Comparison of ENCODE assay signal across 20 mouse cellular contexts in the genomic region with DNA sequence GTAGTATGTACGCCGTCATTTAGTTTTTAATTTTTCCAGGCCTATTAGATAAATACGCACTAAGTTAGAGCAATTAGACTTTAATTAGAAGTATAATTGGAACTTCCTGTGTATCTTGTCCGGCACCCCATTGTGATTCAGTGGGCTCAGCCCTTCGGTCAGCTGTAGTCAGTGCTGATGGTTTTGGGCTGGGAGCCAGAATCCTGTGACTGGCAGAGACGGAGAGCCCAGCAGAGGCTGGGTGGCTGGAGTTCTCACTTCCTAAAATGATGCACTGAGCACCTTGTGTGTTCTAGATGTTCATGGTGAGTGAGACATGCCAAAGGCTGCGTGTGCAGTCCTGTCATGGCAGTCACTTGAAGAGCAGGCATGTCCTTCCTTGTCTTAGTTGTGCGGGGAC. TPM values are rescaled to one million over a fixed set of nuclear protein-coding genes. Genes with fewer than 3 reads are reported as not detected.
DNase-seq lines count a peak whose midpoint lies in the region; ATAC-seq and TF ChIP-seq lines count a peak whose summit lies in the region.
"Had no signal": no experiment of that assay in that cellular context is flagged by ENCODE, and none has a peak within 500 bp of the region (broad histone marks: within the 10 kb centered on the region; RNA-seq: fewer than 3 reads in every experiment).

No protein-coding gene starts in this region.

- no peaks in the 10 kb centered on the region for H3K4me1 ChIP-seq in hindbrain, postnatal 0 days (ENCODE audit: insufficient read depth, low read length)
- H3K4me1 ChIP-seq in hindbrain, embryonic 11.5 days (replicated peaks; ENCODE audit: control insufficient read depth, insufficient read depth, low read length), result no peaks in the 10 kb centered on the region
- H3K4me1 ChIP-seq: hindbrain, embryonic 13.5 days; liver, embryonic 13.5 days had no signal

- DNase-seq in adrenal gland, postnatal 14 days, result peak; percentile 5
- DNase-seq in adrenal gland, adult (ENCODE audit: inconsistent age in 2 of 2, low spot score in 1 of 2), result no peak
- peak; percentile 23 for DNase-seq in hindbrain, postnatal 0 days (ENCODE audit: low spot score)
- DNase-seq in hindbrain, embryonic 11.5 days (ENCODE audit: low spot score), result no peak
- DNase-seq in right cerebral cortex, postnatal 4 days, result peak; percentile 5
- no peak for DNase-seq in right cerebral cortex, postnatal 14 days
- no peak for DNase-seq in B cell, adult 2 months
- DNase-seq: adrenal gland, adult 8-10 months; cerebellum, adult 2 months; heart, adult 18-20 months; kidney, postnatal 25 days; liver, embryonic 13.5 days; lung, postnatal 10 days; right cerebral cortex, postnatal 25 days; thymus, adult 18-20 months had no signal

- no peaks in the 10 kb centered on the region for H3K9me3 ChIP-seq in hindbrain, postnatal 0 days (ENCODE audit: low read length)
- H3K9me3 ChIP-seq in hindbrain, embryonic 11.5 days (ENCODE audit: control insufficient read depth, low read length), result no peaks in the 10 kb centered on the region
- H3K9me3 ChIP-seq: hindbrain, embryonic 13.5 days; liver, embryonic 13.5 days had no signal

- no peaks in the 10 kb centered on the region for H3K27me3 ChIP-seq in hindbrain, postnatal 0 days (ENCODE audit: insufficient read depth, low read length)
- no peaks in the 10 kb centered on the region for H3K27me3 ChIP-seq in hindbrain, embryonic 11.5 days (ENCODE audit: control insufficient read depth, insufficient read depth, low read length)
- H3K27me3 ChIP-seq: hindbrain, embryonic 13.5 days; liver, embryonic 13.5 days had no signal

- H3K27ac ChIP-seq in hindbrain, postnatal 0 days, result no peak overlapping the region
- H3K27ac ChIP-seq in hindbrain, embryonic 11.5 days (ENCODE audit: low read depth, low read length), result no peak overlapping the region
- H3K27ac ChIP-seq: hindbrain, embryonic 13.5 days; liver, embryonic 13.5 days had no signal

- H3K4me2 ChIP-seq in hindbrain, postnatal 0 days (ENCODE audit: low read depth, low read length), result no peak overlapping the region
- no peak overlapping the region for H3K4me2 ChIP-seq in hindbrain, embryonic 11.5 days (replicated peaks; ENCODE audit: low read depth, low read length)
- H3K4me2 ChIP-seq: hindbrain, embryonic 13.5 days; liver, embryonic 13.5 days had no signal

- H3K9ac ChIP-seq in hindbrain, postnatal 0 days (replicated peaks; ENCODE audit: low read length), result no peak overlapping the region
- no peak overlapping the region for H3K9ac ChIP-seq in hindbrain, embryonic 11.5 days (ENCODE audit: low read depth, low read length)
- H3K9ac ChIP-seq: hindbrain, embryonic 13.5 days; liver, embryonic 13.5 days had no signal

- ATAC-seq in hindbrain, postnatal 0 days, result no peak
- ATAC-seq in hindbrain, embryonic 11.5 days (ENCODE audit: low FRiP score), result no peak
- 0 out of 2 replicates have a peak, but pooled peaks have one; percentile 32 for ATAC-seq in megakaryocyte, adult 5-6 weeks (ENCODE audit: poor library complexity, severe bottlenecking)

- no peak overlapping the region for H3K4me3 ChIP-seq in hindbrain, postnatal 0 days (ENCODE audit: low read length)
- H3K4me3 ChIP-seq in hindbrain, embryonic 11.5 days (ENCODE audit: low read depth, low read length), result no peak overlapping the region
- H3K4me3 ChIP-seq: erythroblast, embryonic 14.5 days; hindbrain, embryonic 13.5 days; liver, embryonic 13.5 days had no signal

- TF ChIP-seq CTCF in hindbrain, postnatal 0 days (IDR thresholded peaks at IDR 0.05; ENCODE audit: low read depth), result no peak

- 64% methylated on average over 8 of the region's 8 CpGs for WGBS in hindbrain, postnatal 0 days
- WGBS in hindbrain, embryonic 11.5 days, result 95% methylated on average over 8 of the region's 8 CpGs

- no peaks in the 10 kb centered on the region for H3K36me3 ChIP-seq in hindbrain, postnatal 0 days (ENCODE audit: insufficient read depth, low read length)
- no peaks in the 10 kb centered on the region for H3K36me3 ChIP-seq in hindbrain, embryonic 11.5 days (ENCODE audit: control insufficient read depth, insufficient read depth, low read length)
- H3K36me3 ChIP-seq: hindbrain, embryonic 13.5 days; liver, embryonic 13.5 days had no signal

RNA-seq across cellular contexts. Expression of a gene that starts 28.4 kb away (rescaled TPM):
- not detected in 2 replicates for total RNA-seq in adrenal gland, postnatal 14 days (2021)
- total RNA-seq in hindbrain, postnatal 0 days (2014; rRNA removed), result 1.6 TPM in 1 of 2 replicates, not detected in the other
- polyA plus RNA-seq in hindbrain, postnatal 0 days (2015; fragmentation: Nextera tagmentation; extraction: Ambion mirVana), result 0.77 and 0.94 TPM in 2 replicates
- polyA plus RNA-seq in hindbrain, embryonic 11.5 days (2014; fragmentation: Nextera tagmentation; extraction: Ambion mirVana), result 0.20 TPM in 1 of 2 replicates, not detected in the other
- total RNA-seq in megakaryocyte, adult 5-6 weeks (2015), result 0.39 and 0.60 TPM in 2 replicates
- total RNA-seq in megakaryocyte, adult 5-6 weeks (2017), result not detected in 2 replicates
- total RNA-seq: adrenal gland, adult 8-10 months; heart, adult 18-20 months; left cerebral cortex, postnatal 36 days had no signal
- polyA plus RNA-seq: erythroblast, embryonic 14.5 days; liver, embryonic 13.5 days had no signal

RNA-seq across cellular contexts. Expression of a gene that starts 36.6 kb away (rescaled TPM):
- total RNA-seq in adrenal gland, postnatal 14 days (2021), result 0.07 TPM in 1 of 2 replicates, not detected in the other
- total RNA-seq in hindbrain, postnatal 0 days (2014; rRNA removed), result not detected in 2 replicates
- polyA plus RNA-seq in hindbrain, postnatal 0 days (2015; fragmentation: Nextera tagmentation; extraction: Ambion mirVana), result not detected in 2 replicates
- polyA plus RNA-seq in hindbrain, embryonic 11.5 days (2014; fragmentation: Nextera tagmentation; extraction: Ambion mirVana), result not detected in 2 replicates
- not detected in 2 replicates for total RNA-seq in megakaryocyte, adult 5-6 weeks (2015)
- total RNA-seq in megakaryocyte, adult 5-6 weeks (2017), result not detected in 2 replicates
- total RNA-seq: heart, adult 18-20 months; layer of hippocampus, postnatal 25 days; left cerebral cortex, postnatal 36 days had no signal
- polyA plus RNA-seq: cerebellum, adult 2 months; erythroblast, embryonic 14.5 days; hindbrain, embryonic 13.5 days had no signal

Comparison
In these comparisons a context has a peak if more than half of its experiments do, and no peak if none do; other contexts are left out.
1. DNase-seq: peak in adrenal gland, postnatal 14 days (single experiment), hindbrain, postnatal 0 days (single experiment) and right cerebral cortex, postnatal 4 days (single experiment); none in adrenal gland, adult (0 of 2), hindbrain, embryonic 11.5 days (single experiment), right cerebral cortex, postnatal 14 days (single experiment) and B cell, adult 2 months (0 of 2).